Mouse (Mus musculus): Measurements from ENCODE around the gene Iqcc. TPM values are rescaled to one million over a fixed set of nuclear protein-coding genes. Genes with fewer than 3 reads are reported as not detected.

Gene Iqcc
- polyA plus RNA-seq, 1 experiment from 2014 or later, result 18.6 TPM

GRCm38 (mm10) chr4:129639221-129639620 lies 20.3 kb upstream of the Iqcc start:
- H3K4me2 ChIP-seq, result peak overlapping the region; percentile 97
- WGBS, result 84% methylated on average over 15 of the region's 15 CpGs
- peaks cover 59% of the 10 kb centered on the region for H3K36me3 ChIP-seq
- peak overlapping the region; percentile 94 for H3K9ac ChIP-seq
- H3K9me3 ChIP-seq (replicated peaks), result no peaks in the 10 kb centered on the region
- ATAC-seq (ENCODE audit: insufficient number of reproducible peaks, low FRiP score), result no peak
- peak overlapping the region; percentile 77 for H3K4me3 ChIP-seq
- no peak overlapping the region for H3K27ac ChIP-seq (ENCODE audit: poor library complexity, severe bottlenecking)
- no peaks in the 10 kb centered on the region for H3K27me3 ChIP-seq (replicated peaks)
- peaks cover 27% of the 10 kb centered on the region for H3K4me1 ChIP-seq (replicated peaks)

- Histone ChIP-seq H3K4me3 (no peak overlapping the region), H3K4me2 (no peak overlapping the region), H3K4me1 (replicated peaks) (peaks cover 9% of the 10 kb centered on the region), H3K27ac (ENCODE audit: poor library complexity, severe bottlenecking) (no peak overlapping the region), H3K36me3 (peaks cover 96% of the 10 kb centered on the region), H3K27me3 (replicated peaks) (no peaks in the 10 kb centered on the region), H3K9me3 (replicated peaks) (no peaks in the 10 kb centered on the region), H3K9ac (no peak overlapping the region)
- 90% methylated on average over 6 of the region's 6 CpGs for WGBS
- ATAC-seq (ENCODE audit: insufficient number of reproducible peaks, low FRiP score), result no peak
These were observed 15.0 kb upstream of the Iqcc start for GRCm38 (mm10) chr4:129633852-129634251.

DNA sequence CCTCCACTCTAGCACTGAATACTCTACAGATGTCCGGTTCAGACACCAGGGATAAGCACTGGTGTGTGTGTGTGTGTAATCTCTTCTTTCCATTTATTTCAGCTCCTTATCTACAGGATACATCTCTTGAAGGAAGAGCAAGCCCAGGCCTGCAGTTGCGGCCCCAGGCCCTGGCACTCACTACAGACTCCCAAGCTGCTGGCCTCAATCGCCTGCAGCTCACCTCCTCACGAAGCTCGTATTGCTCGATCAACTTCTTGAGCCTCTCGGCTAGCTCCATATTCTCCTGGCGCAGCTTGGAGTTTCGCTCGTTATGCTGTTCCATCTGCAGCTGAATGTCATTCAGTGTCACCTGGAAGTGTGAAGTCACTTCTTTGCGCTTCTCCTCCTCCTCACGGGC lies 13.0 kb upstream of the Iqcc start:
- Histone ChIP-seq H3K4me3 (no peak overlapping the region), H3K9ac (no peak overlapping the region), H3K27ac (ENCODE audit: poor library complexity, severe bottlenecking) (no peak overlapping the region), H3K27me3 (replicated peaks) (no peaks in the 10 kb centered on the region), H3K36me3 (peaks cover 98% of the 10 kb centered on the region), H3K9me3 (replicated peaks) (no peaks in the 10 kb centered on the region), H3K4me1 (replicated peaks) (no peaks in the 10 kb centered on the region), H3K4me2 (no peak overlapping the region)
- no peak for ATAC-seq (ENCODE audit: insufficient number of reproducible peaks, low FRiP score)
- WGBS, result 94% methylated on average over 12 of the region's 12 CpGs

- Histone ChIP-seq H3K9me3 (replicated peaks) (no peaks in the 10 kb centered on the region), H3K27ac (ENCODE audit: poor library complexity, severe bottlenecking) (no peak overlapping the region), H3K4me2 (no peak overlapping the region), H3K36me3 (peaks cover 97% of the 10 kb centered on the region), H3K27me3 (replicated peaks) (no peaks in the 10 kb centered on the region), H3K4me3 (no peak overlapping the region), H3K4me1 (replicated peaks) (0 out of 2 replicates have a peak, but pooled peaks cover 2% of the 10 kb centered on the region), H3K9ac (no peak overlapping the region)
- ATAC-seq (ENCODE audit: insufficient number of reproducible peaks, low FRiP score), result no peak
- 83% methylated on average over 4 of the region's 4 CpGs for WGBS
These were observed 12.0 kb upstream of the Iqcc start for GRCm38 (mm10) chr4:129630944-129631343.

DNA sequence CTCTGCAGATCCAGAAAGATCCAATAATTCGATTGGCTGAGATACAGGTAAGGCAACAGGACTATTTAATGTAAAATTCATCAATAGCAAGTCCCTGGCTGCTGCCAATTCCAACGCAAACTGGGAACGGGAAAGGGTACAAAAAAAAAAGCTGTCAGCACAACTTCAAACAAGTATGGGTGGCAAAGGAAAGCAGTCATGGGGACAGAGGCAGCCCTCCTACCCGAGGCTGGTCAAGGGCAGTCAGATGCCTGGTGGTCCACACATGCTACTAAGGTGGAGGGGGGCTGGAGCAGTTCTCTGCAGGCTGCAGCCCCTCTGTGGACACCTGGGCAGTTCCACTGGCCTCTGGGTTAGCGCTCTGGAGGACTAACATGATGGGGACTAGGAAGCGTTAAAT lies 7.1 kb upstream of the Iqcc start:
- ATAC-seq (ENCODE audit: insufficient number of reproducible peaks, low FRiP score), result no peak
- Histone ChIP-seq H3K4me2 (no peak overlapping the region), H3K9me3 (replicated peaks) (no peaks in the 10 kb centered on the region), H3K4me3 (no peak overlapping the region), H3K36me3 (peaks cover 52% of the 10 kb centered on the region), H3K9ac (no peak overlapping the region), H3K27ac (ENCODE audit: poor library complexity, severe bottlenecking) (no peak overlapping the region), H3K27me3 (replicated peaks) (no peaks in the 10 kb centered on the region), H3K4me1 (replicated peaks) (peaks cover 31% of the 10 kb centered on the region)
- WGBS, result 76% methylated on average over 6 of the region's 6 CpGs

- H3K36me3 ChIP-seq, result peaks cover 51% of the 10 kb centered on the region
- WGBS, result 38% methylated on average over 4 of the region's 4 CpGs
- ATAC-seq (ENCODE audit: insufficient number of reproducible peaks, low FRiP score), result no peak
- H3K9me3 ChIP-seq (replicated peaks), result no peaks in the 10 kb centered on the region
- H3K4me2 ChIP-seq, result peak overlapping the region; percentile 87
- H3K27me3 ChIP-seq (replicated peaks), result no peaks in the 10 kb centered on the region
- H3K27ac ChIP-seq (ENCODE audit: poor library complexity, severe bottlenecking), result no peak overlapping the region
- no peak overlapping the region for H3K9ac ChIP-seq
- peaks cover 31% of the 10 kb centered on the region for H3K4me1 ChIP-seq (replicated peaks)
- no peak overlapping the region for H3K4me3 ChIP-seq
These were observed 6.6 kb upstream of the Iqcc start for GRCm38 (mm10) chr4:129625496-129625895.

DNA sequence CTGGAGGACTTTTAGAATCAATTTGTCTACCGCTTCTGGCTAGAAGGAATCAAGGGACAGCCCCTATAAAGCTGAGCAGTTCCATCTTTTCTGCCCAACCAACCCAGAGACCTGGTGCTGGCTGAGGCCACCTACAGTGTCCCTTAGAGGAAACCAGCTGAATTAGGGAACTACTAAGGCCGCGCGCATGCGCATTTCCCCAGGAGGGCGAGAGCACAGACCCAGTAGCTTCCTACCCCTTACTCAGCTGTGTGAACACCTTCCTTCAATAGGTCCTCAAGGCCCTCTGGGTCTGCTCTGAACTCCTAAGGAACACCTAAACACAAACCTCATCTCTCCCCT lies 6.1 kb upstream of the Iqcc start:
- Histone ChIP-seq H3K27ac (ENCODE audit: poor library complexity, severe bottlenecking) (peak overlapping the region; percentile 78), H3K4me3 (peak overlapping the region; percentile 79), H3K9ac (peak overlapping the region; percentile 48), H3K27me3 (replicated peaks) (no peaks in the 10 kb centered on the region), H3K9me3 (replicated peaks) (no peaks in the 10 kb centered on the region), H3K36me3 (peaks cover 46% of the 10 kb centered on the region), H3K4me2 (peak overlapping the region; percentile 87), H3K4me1 (replicated peaks) (peaks cover 31% of the 10 kb centered on the region)
- peak; percentile 20; the same call in 1 of the 2 replicates for ATAC-seq (ENCODE audit: insufficient number of reproducible peaks, low FRiP score)
- 2% methylated on average over 6 of the region's 6 CpGs for WGBS

DNA sequence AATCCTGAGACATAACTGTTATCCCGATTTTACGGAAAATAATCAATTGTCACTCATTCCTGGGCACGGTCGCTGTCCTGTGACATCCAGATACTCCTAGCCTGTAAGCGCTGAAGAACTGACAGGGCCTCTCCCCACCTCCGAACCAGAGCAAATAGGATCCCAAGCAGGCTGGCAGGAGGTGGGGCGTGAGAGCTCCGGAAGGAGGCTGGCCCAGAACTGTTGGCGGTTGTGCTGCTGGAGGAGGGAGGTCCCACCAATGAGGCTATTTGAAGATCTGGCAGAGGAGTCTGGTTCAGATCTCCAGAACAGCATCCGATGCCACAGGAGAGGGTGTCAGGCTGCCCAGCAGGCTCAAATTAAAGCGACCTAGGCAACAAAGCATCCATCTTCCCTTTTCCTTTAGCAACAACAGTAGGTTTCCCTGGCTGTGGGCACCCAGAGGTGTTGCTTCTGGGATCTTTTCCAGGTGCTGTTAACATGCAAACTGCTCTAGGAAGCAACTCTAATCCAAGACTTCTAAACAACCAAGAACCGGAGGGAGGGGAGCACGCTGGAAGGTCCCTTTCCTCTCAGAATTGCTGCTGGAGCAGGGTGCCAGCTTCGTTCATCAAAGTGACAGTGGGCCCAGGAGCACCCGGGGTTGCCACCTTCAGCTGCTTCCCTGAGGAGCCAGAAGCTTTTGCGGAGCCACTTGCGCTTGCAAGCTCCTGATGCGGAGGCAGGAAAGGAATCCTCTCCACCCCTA lies 5.6 kb upstream of the Iqcc start:
- Histone ChIP-seq H3K36me3 (peaks cover 42% of the 10 kb centered on the region), H3K27ac (ENCODE audit: poor library complexity, severe bottlenecking) (peak overlapping the region; percentile 89), H3K4me1 (replicated peaks) (peaks cover 31% of the 10 kb centered on the region), H3K27me3 (replicated peaks) (no peaks in the 10 kb centered on the region), H3K9me3 (replicated peaks) (no peaks in the 10 kb centered on the region), H3K4me2 (peak overlapping the region; percentile 87), H3K9ac (peak overlapping the region; percentile 86), H3K4me3 (peak overlapping the region; percentile 79)
- peak; percentile 88 for ATAC-seq (ENCODE audit: insufficient number of reproducible peaks, low FRiP score)
- 1% methylated on average over 18 of the region's 18 CpGs for WGBS

DNA sequence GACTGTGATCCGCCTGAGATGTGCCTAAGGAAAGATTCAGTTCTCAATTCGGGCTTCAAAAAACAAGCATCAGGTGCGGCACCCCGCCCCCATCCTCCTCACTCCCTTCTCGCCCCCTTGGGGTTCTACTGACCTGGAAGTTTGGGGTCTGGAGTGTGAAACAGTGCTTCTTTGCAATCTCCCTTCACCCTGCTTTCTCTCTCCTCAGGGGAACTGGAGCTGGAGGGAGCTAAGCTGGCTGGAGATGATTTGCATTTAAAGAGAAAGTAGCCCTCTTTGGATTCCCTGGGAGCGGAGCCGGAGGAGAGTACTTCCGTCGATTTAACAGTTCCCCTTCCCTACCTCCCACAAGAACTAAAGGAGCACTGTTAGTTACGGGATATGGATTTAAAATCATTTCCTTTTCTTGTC lies 4.8 kb upstream of the Iqcc start, which contains the start of gene Ccdc28b:
Ccdc28b (minus strand) TSS at position 267 of the 411 bp plus-strand sequence.
- Histone ChIP-seq H3K9me3 (replicated peaks) (no peaks in the 10 kb centered on the region), H3K4me2 (peak within 1 kb of the TSS; percentile 87), H3K4me1 (replicated peaks) (peaks cover 31% of the 10 kb centered on the region), H3K9ac (peak within 1 kb of the TSS; percentile 86), H3K27ac (ENCODE audit: poor library complexity, severe bottlenecking) (peak within 1 kb of the TSS; percentile 89), H3K27me3 (replicated peaks) (no peaks in the 10 kb centered on the region), H3K4me3 (peak within 1 kb of the TSS; percentile 79), H3K36me3 (peaks cover 34% of the 10 kb centered on the region)
- 0 out of 2 replicates have a peak, but pooled peaks have one; percentile 30 for ATAC-seq (ENCODE audit: insufficient number of reproducible peaks, low FRiP score)
- WGBS, result under 1% methylated on average over 10 of the region's 10 CpGs

DNA sequence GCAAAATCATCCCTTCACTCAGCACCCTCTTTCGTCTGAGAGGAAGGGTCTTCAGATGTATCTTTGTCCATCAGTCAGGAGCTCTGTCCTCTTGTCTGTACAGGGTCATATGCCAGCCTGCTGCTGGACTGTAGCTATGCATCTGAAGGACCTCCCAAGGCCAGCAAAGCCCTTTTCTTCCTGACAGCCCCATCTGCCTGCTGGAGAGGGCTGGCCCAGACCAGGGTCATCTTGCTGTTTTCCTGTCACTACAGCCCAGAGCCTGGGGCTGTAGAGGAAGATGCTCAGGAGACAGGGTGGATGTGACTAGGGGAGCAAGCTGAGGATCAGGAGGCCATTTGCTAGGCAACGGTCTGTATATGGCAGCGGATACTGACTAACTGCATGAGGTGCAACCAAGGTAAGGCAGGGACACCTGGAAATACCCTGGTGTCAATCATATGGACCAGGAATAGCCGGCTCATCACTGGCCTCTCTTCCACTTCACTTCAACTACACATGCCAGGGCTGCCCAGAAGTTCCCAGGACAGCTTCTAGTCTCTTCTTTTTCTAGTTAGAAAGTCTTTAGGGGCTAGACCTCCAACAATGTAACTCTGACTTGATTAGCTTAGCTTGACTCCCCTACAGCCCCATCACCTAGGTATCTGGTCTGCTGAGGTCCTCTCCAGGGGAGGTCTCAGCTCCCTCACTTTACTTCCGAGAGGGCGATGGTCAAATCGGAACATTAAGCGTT lies 4.1 kb upstream of the Iqcc start:
- H3K9ac ChIP-seq, result peak overlapping the region; percentile 86
- H3K4me3 ChIP-seq, result peak overlapping the region; percentile 79
- no peaks in the 10 kb centered on the region for H3K9me3 ChIP-seq (replicated peaks)
- peak overlapping the region; percentile 87 for H3K4me2 ChIP-seq
- H3K27ac ChIP-seq (ENCODE audit: poor library complexity, severe bottlenecking), result peak overlapping the region; percentile 89; the same call in 1 of the 2 replicates
- ATAC-seq (ENCODE audit: insufficient number of reproducible peaks, low FRiP score), result no peak
- WGBS, result 16% methylated on average over 8 of the region's 8 CpGs
- no peaks in the 10 kb centered on the region for H3K27me3 ChIP-seq (replicated peaks)
- H3K4me1 ChIP-seq (replicated peaks), result peaks cover 36% of the 10 kb centered on the region
- peaks cover 27% of the 10 kb centered on the region for H3K36me3 ChIP-seq

- H3K4me2 ChIP-seq, result peak overlapping the region; percentile 87
- peaks cover 41% of the 10 kb centered on the region for H3K4me1 ChIP-seq (replicated peaks)
- peak overlapping the region; percentile 79; the same call in 1 of the 2 replicates for H3K4me3 ChIP-seq
- WGBS, result 69% methylated on average over 11 of the region's 11 CpGs
- peak overlapping the region; percentile 67; the same call in 1 of the 2 replicates for H3K27ac ChIP-seq (ENCODE audit: poor library complexity, severe bottlenecking)
- ATAC-seq (ENCODE audit: insufficient number of reproducible peaks, low FRiP score), result no peak
- H3K27me3 ChIP-seq (replicated peaks), result no peaks in the 10 kb centered on the region
- H3K9ac ChIP-seq, result peak overlapping the region; percentile 86
- H3K36me3 ChIP-seq, result peaks cover 21% of the 10 kb centered on the region
- H3K9me3 ChIP-seq (replicated peaks), result no peaks in the 10 kb centered on the region
These were observed 3.4 kb upstream of the Iqcc start for GRCm38 (mm10) chr4:129622120-129622802.

Data from heart, embryonic 12.5 days (tissue).